Mouse (Mus musculus) cerebellum, adult 9-10 months (tissue): ENCODE results near the gene Trio.
A peak's percentile ranks its signal among the peaks of the same experiment; 100 is the strongest.

ENCODE experiments used
- DNase-seq: peaks from one replicate; pipeline ENCODE4 v3.0.0; 2022

The Trio gene

GRCm38 (mm10) chr15:27792473-27792872 lies 233.2 kb downstream of the Trio start:
- DNase-seq: no peak

- no peak for DNase-seq
Observed at GRCm38 (mm10) chr15:27791141-27791540, 234.5 kb downstream of the Trio start.

- no peak for DNase-seq
Observed at GRCm38 (mm10) chr15:27790699-27791098, 234.9 kb downstream of the Trio start.

- DNase-seq: no peak
Observed at GRCm38 (mm10) chr15:27789325-27789724, 236.3 kb downstream of the Trio start.

- DNase-seq: no peak
Observed at GRCm38 (mm10) chr15:27788122-27788759, 237.4 kb downstream of the Trio start.

GRCm38 (mm10) chr15:27787151-27787550 lies 238.5 kb downstream of the Trio start:
- DNase-seq: peak; percentile 74

- DNase-seq: peak; percentile 44
Observed at GRCm38 (mm10) chr15:27786418-27786817, 239.2 kb downstream of the Trio start.

- no peak for DNase-seq
Observed at GRCm38 (mm10) chr15:27785280-27786001, 240.2 kb downstream of the Trio start.

- DNase-seq: no peak
Observed at GRCm38 (mm10) chr15:27784126-27784563, 241.5 kb downstream of the Trio start.

GRCm38 (mm10) chr15:27783541-27784125 lies 242.0 kb downstream of the Trio start:
- no peak for DNase-seq

GRCm38 (mm10) chr15:27783092-27783491 lies 242.6 kb downstream of the Trio start:
- no peak for DNase-seq

GRCm38 (mm10) chr15:27782383-27783036 lies 243.1 kb downstream of the Trio start:
- DNase-seq: no peak

- no peak for DNase-seq
Observed at GRCm38 (mm10) chr15:27779827-27780226, 245.8 kb downstream of the Trio start.

GRCm38 (mm10) chr15:27779398-27779797 lies 246.2 kb downstream of the Trio start:
- DNase-seq: no peak

- DNase-seq: no peak
Observed at GRCm38 (mm10) chr15:27778256-27778655, 247.4 kb downstream of the Trio start.

GRCm38 (mm10) chr15:27777455-27778190 lies 248.0 kb downstream of the Trio start:
- no peak for DNase-seq

- no peak for DNase-seq
Observed at GRCm38 (mm10) chr15:27774481-27774880, 251.2 kb downstream of the Trio start.

GRCm38 (mm10) chr15:27772125-27772627 lies 253.5 kb downstream of the Trio start:
- DNase-seq: no peak

- DNase-seq: no peak
Observed at GRCm38 (mm10) chr15:27771581-27771980, 254.1 kb downstream of the Trio start.

GRCm38 (mm10) chr15:27770513-27771196 lies 255.0 kb downstream of the Trio start:
- no peak for DNase-seq

- no peak for DNase-seq
Observed at GRCm38 (mm10) chr15:27761416-27761815, 264.2 kb downstream of the Trio start.

- DNase-seq: no peak
Observed at GRCm38 (mm10) chr15:27760655-27761054, 265.0 kb downstream of the Trio start.
